Mouse (Mus musculus) CD4-positive, CD25-positive, alpha-beta regulatory T cell, adult 4 months (primary cell): ENCODE results near the gene Bpifc. TPM values are rescaled to one million over a fixed set of nuclear protein-coding genes. Genes with fewer than 3 reads are reported as not detected.
"Not testable (repeated sequence)": the region's sequence is repeated elsewhere in the genome, so short reads cannot be mapped to it uniquely, and the experiment has no call there.

ENCODE experiments used
- ATAC-seq: one replicate; pipeline ENCODE4 v1.8.0; 2017
- polyA plus RNA-seq, 2 experiments: library from polyadenylated mRNA; unstranded; fragments of 100-300 nt; shearing (Covaris generic); gene quantifications; one replicate each; pipeline ENCODE4 v1.2.1; 2017

Bpifc gene
- polyA plus RNA-seq: not detected

GRCm38 (mm10) chr10:86011781-86012180 is at the start of gene Bpifc:
Bpifc (minus strand) TSS chr10:86011895.
- no peak for ATAC-seq

GRCm38 (mm10) chr10:86060267-86060666 is 48.6 kb upstream of the Bpifc start:
- ATAC-seq: no peak

- ATAC-seq: no peak
Measured at GRCm38 (mm10) chr10:86057712-86058111, 46.0 kb upstream of the Bpifc start.

GRCm38 (mm10) chr10:86057286-86057685 is 45.6 kb upstream of the Bpifc start:
- no peak for ATAC-seq

- ATAC-seq: no peak
Measured at GRCm38 (mm10) chr10:86056297-86056903, 44.7 kb upstream of the Bpifc start.

- no peak for ATAC-seq
Measured at GRCm38 (mm10) chr10:86052818-86053522, 41.3 kb upstream of the Bpifc start.

DNA sequence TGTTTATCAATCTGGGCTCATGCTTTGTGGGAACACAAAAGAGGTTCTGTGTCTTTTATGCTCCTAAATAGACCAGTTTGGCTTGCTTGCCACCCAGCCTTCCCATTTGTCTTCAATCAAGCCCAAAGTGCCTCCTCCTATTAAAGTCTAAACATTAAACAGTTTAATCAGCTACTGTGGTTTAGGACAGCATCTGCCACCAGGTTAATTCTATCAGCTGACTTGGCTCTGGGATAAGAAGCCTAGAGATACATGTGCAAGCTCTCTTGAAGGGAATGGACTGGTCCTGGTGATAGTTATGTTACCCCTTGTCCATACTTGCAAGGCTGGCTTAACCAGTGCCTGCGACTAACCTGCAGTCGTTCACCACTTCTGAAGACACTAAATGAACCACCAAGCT is 38.8 kb upstream of the Bpifc start:
- ATAC-seq: no peak

DNA sequence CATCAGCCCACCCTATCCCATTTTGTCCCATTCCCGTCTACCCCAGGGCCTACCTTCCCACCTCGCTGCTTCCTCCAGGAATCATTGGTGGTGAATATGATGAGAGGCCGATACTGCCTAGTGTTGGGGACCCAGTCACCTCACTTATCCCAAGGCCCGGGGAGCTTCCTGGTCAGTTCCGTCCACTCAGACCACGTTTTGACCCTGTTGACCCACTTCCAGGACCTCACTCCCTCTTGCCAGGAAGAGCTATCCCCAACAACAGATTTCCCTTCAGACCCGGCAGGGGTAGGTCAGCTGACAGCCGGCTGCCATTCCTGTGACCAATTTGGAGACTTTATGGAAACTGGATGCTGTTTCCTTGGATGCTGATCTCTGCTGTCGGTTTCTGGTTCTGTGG is 36.1 kb upstream of the Bpifc start:
- no peak for ATAC-seq

DNA sequence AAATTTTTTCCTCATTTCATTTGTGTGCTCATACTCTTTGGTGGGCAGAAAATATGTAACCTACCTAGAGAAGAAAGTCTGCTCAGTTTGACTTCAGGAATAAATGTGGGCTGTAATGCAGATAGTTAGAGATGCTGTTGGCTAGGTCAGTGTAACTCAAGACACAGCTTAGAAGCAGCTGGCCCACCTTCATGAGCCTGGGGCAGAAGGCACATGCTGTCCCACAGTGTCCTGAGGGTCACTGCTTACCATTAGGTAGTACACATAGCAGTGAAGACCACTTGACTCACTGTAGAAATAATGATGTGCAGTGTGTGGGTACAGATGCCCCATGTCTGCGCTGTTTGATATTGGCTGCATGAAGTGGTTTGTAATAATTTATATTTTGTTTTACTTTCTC is 34.7 kb upstream of the Bpifc start:
- no peak for ATAC-seq

DNA sequence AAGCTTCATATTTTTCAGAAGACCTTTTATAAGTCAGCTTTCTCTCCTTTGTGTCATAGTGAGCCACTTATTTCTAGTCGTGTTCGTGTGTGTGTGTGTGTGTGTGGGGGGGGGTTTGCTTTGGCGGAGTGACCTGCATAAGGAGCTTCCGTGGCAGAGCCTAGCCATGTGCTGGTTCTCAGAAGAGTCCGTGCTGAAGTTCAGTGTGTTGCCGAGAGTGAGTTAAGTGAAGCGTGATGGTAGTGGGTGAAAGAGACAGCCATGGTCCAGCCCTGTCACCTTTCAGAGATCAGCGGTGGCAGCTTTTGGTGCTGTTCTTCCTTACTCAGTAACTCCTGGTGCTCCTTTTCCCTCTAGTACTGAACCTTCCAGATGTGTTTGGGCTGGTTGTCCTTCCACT is 32.4 kb upstream of the Bpifc start:
- no peak for ATAC-seq

DNA sequence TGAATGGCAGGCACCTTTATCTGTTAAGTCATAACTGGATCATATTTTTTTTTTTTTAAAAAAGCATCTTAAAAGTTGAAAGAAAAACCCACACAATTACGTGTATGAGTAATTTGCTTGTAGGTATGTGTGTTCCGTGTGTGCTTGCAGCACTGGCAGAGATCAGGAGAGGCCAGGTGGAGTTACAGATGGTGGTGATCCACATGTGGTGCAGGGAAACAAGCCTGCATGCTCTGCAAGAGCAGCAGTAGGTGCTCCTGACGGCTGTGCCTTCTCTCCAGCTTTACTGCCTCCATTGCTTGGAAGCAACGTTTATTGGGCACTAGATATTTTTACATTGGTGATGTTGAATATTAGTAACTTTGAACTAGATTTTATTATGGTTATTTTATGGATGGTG is 32.0 kb upstream of the Bpifc start:
- ATAC-seq: no peak

GRCm38 (mm10) chr10:86034007-86034728 is 22.5 kb upstream of the Bpifc start:
- ATAC-seq: no peak

- ATAC-seq: no peak
Measured at GRCm38 (mm10) chr10:86032517-86032916, 20.8 kb upstream of the Bpifc start.

- ATAC-seq: no peak
Measured at GRCm38 (mm10) chr10:86030743-86031142, 19.0 kb upstream of the Bpifc start.

GRCm38 (mm10) chr10:86026807-86027206 is 15.1 kb upstream of the Bpifc start:
- ATAC-seq: not testable (repeated sequence)

DNA sequence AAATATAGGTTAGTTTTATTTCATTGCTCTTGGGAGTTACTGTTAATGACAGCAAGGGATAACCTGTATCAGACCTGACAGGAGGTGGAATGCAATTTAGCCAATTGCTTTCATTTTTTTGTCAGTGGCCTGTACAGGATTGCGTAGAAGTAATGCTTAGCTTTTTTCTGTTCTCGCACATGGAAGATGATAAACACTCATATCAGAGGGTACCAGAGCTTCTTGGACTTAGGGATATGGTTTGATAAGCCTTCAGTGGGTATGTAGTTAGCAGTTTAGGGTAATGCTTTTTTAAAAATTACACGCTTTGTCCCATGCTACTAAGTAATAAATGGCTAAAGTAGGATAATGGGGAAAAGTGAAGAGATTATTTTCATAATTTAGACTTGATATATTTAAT is 14.7 kb upstream of the Bpifc start:
- no peak for ATAC-seq

GRCm38 (mm10) chr10:86025906-86026305 is 14.2 kb upstream of the Bpifc start:
- ATAC-seq: no peak

DNA sequence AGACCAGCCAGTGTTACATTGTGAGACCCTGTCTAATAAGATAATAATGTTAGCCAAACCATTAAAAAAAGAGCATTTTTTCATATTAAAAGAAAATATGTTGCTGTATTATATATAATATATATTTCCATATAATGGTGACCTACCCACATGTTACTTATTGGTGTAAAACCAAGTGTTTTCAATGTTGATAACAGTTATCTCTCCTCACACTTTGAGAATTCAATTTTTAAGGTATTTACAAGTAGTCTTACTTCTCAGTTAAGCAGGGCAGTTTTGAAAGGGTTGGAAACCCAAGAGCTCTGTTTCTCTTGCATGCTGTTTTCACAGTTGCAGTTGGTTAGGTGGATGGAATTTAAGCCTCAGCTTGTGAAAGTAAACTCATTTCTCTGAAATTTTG is 11.5 kb upstream of the Bpifc start:
- ATAC-seq: no peak

- ATAC-seq: peak; percentile 13
Measured at GRCm38 (mm10) chr10:86022474-86022816, 10.8 kb upstream of the Bpifc start.

GRCm38 (mm10) chr10:86021749-86022473 is 10.2 kb upstream of the Bpifc start, which contains the start of gene Fbxo7:
Fbxo7 (plus strand) TSS chr10:86021972.
- ATAC-seq: peak; percentile 93

DNA sequence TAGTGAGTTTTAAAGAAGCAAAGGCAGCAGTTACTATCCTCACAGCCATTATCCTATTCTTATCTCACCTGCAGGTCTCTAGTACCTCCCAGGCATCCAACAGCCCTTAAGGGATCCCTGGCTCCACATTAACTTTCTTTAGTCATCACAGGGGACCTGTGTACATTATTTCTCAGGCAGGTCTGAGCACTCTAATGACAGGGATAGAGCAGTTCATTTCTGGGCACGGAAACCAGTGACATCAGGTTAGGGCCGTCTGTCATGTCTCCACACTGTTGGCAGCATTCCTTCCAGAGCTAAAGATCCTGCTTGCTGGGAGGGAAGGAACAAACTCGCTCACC is 9.7 kb upstream of the Bpifc start:
- peak; percentile 35 for ATAC-seq

DNA sequence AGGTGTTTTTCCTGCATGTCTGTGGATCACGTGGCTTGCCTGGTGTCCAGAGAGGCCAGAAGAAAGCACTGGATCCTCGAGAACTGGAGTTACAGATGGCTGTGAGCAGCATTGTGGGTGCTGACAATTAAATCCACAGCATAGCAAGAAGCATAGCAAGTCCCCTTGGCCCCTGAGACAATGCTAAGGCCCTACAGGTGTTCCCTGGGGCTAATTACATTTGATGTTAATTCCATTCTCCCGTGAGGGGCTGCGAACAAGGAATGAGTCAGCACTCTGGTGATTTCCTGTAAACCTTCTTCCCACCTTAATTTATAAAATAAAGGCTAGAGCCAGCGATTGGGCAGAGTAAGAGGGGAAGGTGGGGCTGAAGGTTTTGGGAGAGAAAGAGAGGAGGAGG is 7.1 kb upstream of the Bpifc start:
- ATAC-seq: no peak

GRCm38 (mm10) chr10:86017781-86018180 is 6.1 kb upstream of the Bpifc start:
- ATAC-seq: no peak
